Mouse (Mus musculus): Measurements from ENCODE around the gene H2-Ob.

DNA sequence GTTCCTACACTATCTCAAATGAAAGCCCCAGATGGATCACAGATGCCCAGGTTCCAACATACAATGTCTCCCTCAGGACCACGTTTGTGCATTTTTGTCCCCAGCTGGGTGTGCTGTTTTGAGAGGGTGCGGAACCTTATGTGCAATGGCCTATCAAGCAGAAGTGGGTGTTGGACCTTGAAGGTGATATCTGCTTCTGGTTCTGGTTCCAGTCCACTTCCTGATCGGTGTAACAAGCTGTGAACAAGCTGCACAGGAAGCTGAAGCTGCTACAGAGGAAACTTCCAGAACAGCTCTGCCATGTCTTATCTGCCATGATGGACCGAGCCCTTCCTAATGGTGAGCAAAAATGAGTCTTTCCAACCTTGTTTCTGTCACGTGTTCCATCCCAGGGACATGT, 17.8 kb downstream of the H2-Ob start:
- TF ChIP-seq CTCF (IDR thresholded peaks at IDR 0.05; ENCODE audit: insufficient read depth, low read length), result no peak
- no peak for TF ChIP-seq POLR2A (IDR thresholded peaks at IDR 0.05; ENCODE audit: borderline replicate concordance, extremely low read depth, low read depth, low read length)
